Mouse (Mus musculus) forebrain, embryonic 11.5 days (tissue): ENCODE data around the gene Sdf2. TPM values are rescaled to one million over a fixed set of nuclear protein-coding genes. Genes with fewer than 3 reads are reported as not detected.

Experiments used
- ATAC-seq: fragments of 200-750 bp; cut with Nextera tagmentation; replicated peaks from 2 replicates; pipeline ENCODE4 v1.8.0; 2017; ENCODE audit warnings: moderate TSS enrichment; ENCODE audit not compliant: low FRiP score
- DNase-seq: peaks from one replicate; pipeline ENCODE4 v3.0.0-alpha.2; 2017; ENCODE audit warnings: low spot score
- H3K27ac ChIP-seq: fragments of 300-500 bp; sonication (generic); 2 replicates; pipeline ENCODE4 v1.5.1; 2014; ENCODE audit warnings: low read depth, low read length
- H3K27me3 ChIP-seq: fragments of 300-500 bp; sonication (generic); 2 replicates; pipeline ENCODE4 v1.6.1; 2014; ENCODE audit warnings: mild to moderate bottlenecking, low read length, mixed read lengths; ENCODE audit not compliant: control insufficient read depth, insufficient read depth
- H3K36me3 ChIP-seq: fragments of 300-500 bp; sonication (generic); 2 replicates; pipeline ENCODE4 v1.6.1; 2014; ENCODE audit warnings: mild to moderate bottlenecking, low read length, moderate library complexity, mixed read lengths; ENCODE audit not compliant: control insufficient read depth, insufficient read depth
- H3K4me1 ChIP-seq: fragments of 300-500 bp; sonication (generic); replicated peaks from 2 replicates; pipeline ENCODE4 v1.6.1; 2014; ENCODE audit warnings: low read length, mixed read lengths; ENCODE audit not compliant: control insufficient read depth, insufficient read depth
- H3K4me2 ChIP-seq: fragments of 300-500 bp; sonication (generic); 2 replicates; pipeline ENCODE4 v1.6.1; 2014; ENCODE audit warnings: low read depth, mild to moderate bottlenecking, low read length, moderate library complexity, mixed read lengths; ENCODE audit not compliant: severe bottlenecking
- H3K4me3 ChIP-seq: fragments of 300-500 bp; sonication (generic); 2 replicates; pipeline ENCODE4 v1.5.1; 2014; ENCODE audit warnings: low read depth, low read length
- H3K9ac ChIP-seq: fragments of 300-500 bp; sonication (generic); 2 replicates; pipeline ENCODE4 v1.6.1; 2014; ENCODE audit warnings: low read length
- H3K9me3 ChIP-seq: fragments of 300-500 bp; sonication (generic); 2 replicates; pipeline ENCODE4 v1.6.1; 2016; ENCODE audit warnings: low read length, mixed read lengths; ENCODE audit not compliant: control insufficient read depth
- WGBS: fragments of 180-500 bp; shearing (Covaris S2); extraction: QIAGEN DNeasy Blood & Tissue Kit; methylation state at CpG from one replicate; pipeline ENCODE4 v1.1.7; 2014; 5-methylcytosine and 5-hydroxymethylcytosine counted together
- polyA plus RNA-seq: library from polyadenylated mRNA; unstranded; fragments of >200 nt; fragmentation: Nextera tagmentation; extraction: Ambion mirVana; gene quantifications from 2 replicates; pipeline ENCODE4 v1.2.1, GENCODE M21; 2014

Gene Sdf2
- polyA plus RNA-seq, 1 experiment from 2014 or later, result 41.0 TPM

DNA sequence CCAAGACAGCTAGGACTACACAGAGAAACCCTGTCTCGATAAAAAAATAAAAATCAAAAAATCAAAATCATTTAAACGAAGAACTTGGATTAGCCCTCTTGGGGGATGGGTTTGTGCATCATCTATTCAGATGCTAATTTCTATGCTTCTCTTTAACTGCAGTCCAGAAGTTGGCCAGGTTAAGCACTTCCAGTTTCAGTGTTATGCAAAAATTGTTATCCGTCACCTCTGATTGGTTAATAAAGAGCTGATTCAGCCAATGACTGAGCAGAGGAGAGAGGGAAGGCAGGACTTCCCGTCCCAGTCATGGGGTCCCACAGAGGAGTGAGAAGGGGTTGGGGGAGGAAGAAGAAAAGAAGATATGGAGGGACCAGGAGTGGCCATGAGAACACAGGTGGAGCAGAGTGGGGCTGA lies 2.2 kb downstream of the Sdf2 start:
- H3K9ac ChIP-seq, result no peak overlapping the region
- no peaks in the 10 kb centered on the region for H3K9me3 ChIP-seq
- peaks cover 2% of the 10 kb centered on the region; the same call in 1 of the 2 replicates for H3K4me1 ChIP-seq
- no peaks in the 10 kb centered on the region for H3K27me3 ChIP-seq
- peaks cover 4% of the 10 kb centered on the region; the same call in 1 of the 2 replicates for H3K36me3 ChIP-seq
- 0 out of 2 replicates have a peak overlapping the region, but pooled peaks have one; percentile 11 for H3K4me2 ChIP-seq
- 69% methylated on average over 4 of the region's 4 CpGs for WGBS
- H3K27ac ChIP-seq, result no peak overlapping the region
- ATAC-seq (no peak), DNase-seq (no peak)
- H3K4me3 ChIP-seq, result no peak overlapping the region

DNA sequence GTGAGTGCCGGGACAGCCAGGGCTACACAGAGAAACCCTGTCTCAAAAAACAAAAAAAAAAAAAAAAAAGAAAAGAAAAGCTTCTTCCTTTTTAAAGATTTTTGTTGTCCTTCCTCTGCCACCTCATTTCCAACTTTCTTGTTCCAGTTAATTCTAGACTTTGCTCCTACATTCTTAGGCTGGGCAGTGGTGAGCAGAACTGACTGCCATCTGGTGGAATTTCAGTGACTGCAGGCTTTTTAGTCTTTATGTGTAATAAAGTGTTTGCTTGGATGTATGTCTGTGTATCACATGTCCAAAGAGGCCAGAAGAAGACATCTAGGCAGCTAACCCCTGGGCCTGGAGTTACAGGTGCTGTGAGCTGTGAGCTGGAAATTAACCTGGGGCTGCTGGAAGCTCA lies 11.1 kb downstream of the Sdf2 start:
- H3K9me3 ChIP-seq, result no peaks in the 10 kb centered on the region
- no peak overlapping the region for H3K4me2 ChIP-seq
- peaks cover 3% of the 10 kb centered on the region; the same call in 1 of the 2 replicates for H3K27me3 ChIP-seq
- no peak for DNase-seq
- WGBS, result 94% methylated on average over 1 of the region's 1 CpGs
- H3K36me3 ChIP-seq, result peaks cover 4% of the 10 kb centered on the region; the same call in 1 of the 2 replicates
- no peak overlapping the region for H3K9ac ChIP-seq
- H3K4me3 ChIP-seq, result no peak overlapping the region
- no peaks in the 10 kb centered on the region for H3K4me1 ChIP-seq
- ATAC-seq, result no peak
- no peak overlapping the region for H3K27ac ChIP-seq

DNA sequence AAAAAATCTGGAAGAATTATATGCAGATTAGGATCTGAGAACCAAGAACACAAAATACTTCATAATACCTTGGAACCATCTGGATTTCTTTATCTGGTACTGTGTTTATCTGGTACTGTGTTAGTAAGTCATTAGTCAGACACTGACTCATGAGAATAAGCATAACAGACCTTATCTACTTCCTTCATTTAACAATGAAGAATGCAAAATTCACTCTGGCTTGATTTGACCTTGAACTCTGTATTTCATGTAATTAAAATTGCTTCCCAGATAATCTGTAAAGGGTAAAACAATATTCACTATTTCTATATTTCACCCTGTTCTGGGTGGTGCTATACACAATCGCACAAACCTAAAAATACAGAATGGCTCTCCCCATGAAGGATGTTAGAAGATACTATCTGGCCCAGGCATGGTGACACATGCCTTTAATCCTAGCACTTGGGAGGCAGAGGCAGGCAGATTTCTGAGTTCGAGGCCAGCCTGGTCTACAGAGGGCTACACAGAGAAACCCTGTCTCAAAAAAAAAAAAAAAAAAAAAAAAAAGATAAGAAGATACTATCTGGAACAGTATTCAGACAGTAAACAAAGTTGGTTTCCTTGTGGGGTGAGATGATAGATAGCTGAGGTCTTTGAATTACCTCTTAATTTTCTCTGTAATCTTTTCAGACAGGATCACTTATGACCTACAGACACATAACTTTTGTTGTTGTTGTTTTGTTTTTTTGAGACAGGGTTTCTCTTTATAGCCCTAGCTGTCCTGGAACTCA lies 15.1 kb downstream of the Sdf2 start:
- no peak for ATAC-seq
- WGBS, result 98% methylated on average over 2 of the region's 2 CpGs
- no peak overlapping the region for H3K4me2 ChIP-seq

DNA sequence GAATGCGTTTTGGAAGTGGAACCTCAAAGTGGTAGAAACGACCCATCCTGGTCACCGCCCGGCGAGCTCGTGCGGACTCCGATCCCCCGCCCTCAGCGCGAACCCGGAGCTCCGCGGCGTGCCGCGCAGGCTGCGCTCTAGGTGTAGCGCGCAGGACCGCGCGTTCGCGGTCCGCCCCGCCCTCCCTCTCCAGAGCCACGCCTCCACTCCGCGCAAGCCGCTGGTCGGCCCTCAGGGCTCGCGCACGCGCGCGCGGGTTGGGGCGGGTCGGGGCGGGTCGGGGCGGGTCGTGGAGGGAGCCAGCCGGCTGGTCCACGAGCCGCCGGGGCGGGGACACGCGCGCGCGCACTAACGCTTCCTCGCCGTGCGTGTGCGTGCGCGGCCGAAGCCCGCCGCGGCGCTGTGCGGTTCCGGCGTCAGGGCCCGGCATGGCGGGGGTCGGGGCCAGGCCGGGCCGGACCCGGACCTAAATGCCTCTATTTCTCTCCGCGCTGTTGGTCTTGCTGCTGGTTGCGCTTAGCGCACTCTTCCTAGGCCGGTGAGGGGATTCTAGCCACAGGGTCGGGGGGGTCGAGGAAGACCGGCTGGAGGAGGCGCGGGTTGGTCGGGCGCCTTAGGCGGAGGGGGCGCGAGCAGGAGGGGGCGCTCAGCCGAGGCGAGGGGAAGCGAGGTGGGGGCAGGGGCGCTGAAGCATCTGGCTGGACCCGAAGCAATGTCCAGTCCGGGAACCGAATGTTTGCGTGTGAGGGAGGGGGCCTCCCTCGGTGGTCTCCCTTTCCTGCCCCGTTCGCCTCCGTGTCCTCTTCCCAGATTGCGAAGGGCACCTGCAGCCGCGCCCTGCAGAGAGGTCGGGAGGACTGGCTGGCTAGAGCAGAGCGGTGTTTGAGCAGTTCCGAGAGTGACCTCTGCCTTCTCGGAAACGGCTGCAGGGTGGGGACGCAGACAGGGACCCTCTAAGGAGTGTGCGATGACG lies 16.1 kb downstream of the Sdf2 start, which contains the start of gene 2610507B11Rik:
2610507B11Rik (plus strand) TSS at position 373 of the 973 bp plus-strand sequence.
- Histone ChIP-seq H3K9ac (peak within 1 kb of the TSS; percentile 84), H3K4me1 (no peaks in the 10 kb centered on the region), H3K27me3 (peaks cover 3% of the 10 kb centered on the region; the same call in 1 of the 2 replicates), H3K4me3 (peak within 1 kb of the TSS; percentile 57), H3K9me3 (no peaks in the 10 kb centered on the region), H3K27ac (peak within 1 kb of the TSS; percentile 80), H3K36me3 (peaks cover 2% of the 10 kb centered on the region; the same call in 1 of the 2 replicates), H3K4me2 (peak within 1 kb of the TSS; percentile 69)
- WGBS, result under 1% methylated on average over 97 of the region's 115 CpGs
- DNase-seq, result peak; percentile 97
- peak; percentile 95 for ATAC-seq

More for the DNA sequence above, 15.1 kb downstream of the Sdf2 start:
- Histone ChIP-seq H3K9me3 (no peaks in the 10 kb centered on the region), H3K4me3 (peak overlapping the region; percentile 57; the same call in 1 of the 2 replicates), H3K27me3 (peaks cover 3% of the 10 kb centered on the region; the same call in 1 of the 2 replicates), H3K4me1 (no peaks in the 10 kb centered on the region), H3K27ac (no peak overlapping the region), H3K9ac (no peak overlapping the region), H3K36me3 (no peaks in the 10 kb centered on the region; the same call in 1 of the 2 replicates)
- DNase-seq, result no peak

DNA sequence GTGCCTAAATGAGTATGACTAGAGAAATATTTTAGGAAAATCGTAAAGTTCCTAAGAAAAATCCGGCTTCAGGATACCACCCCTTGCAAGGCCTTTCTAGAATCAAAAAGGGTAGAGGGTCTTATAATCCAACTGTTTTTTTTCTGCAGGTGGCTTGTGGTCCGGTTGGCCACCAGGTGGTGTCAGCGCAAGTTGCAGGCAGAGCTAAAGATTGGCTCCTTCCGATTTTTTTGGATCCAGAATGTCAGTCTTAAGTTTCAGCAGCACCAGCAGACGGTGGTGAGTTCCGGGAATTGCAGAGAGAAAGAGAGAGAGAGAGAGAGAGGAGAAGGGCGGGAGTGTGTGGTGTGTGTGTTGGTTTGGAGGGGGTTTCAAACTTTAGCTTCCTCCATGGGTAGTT lies 17.0 kb downstream of the Sdf2 start:
- H3K27ac ChIP-seq, result no peak overlapping the region
- H3K4me1 ChIP-seq, result no peaks in the 10 kb centered on the region
- peak; percentile 74 for DNase-seq
- H3K9ac ChIP-seq, result peak overlapping the region; percentile 7; the same call in 1 of the 2 replicates
- peaks cover 3% of the 10 kb centered on the region; the same call in 1 of the 2 replicates for H3K27me3 ChIP-seq
- no peak for ATAC-seq
- H3K9me3 ChIP-seq, result no peaks in the 10 kb centered on the region
- H3K4me3 ChIP-seq, result peak overlapping the region; percentile 57
- peaks cover 2% of the 10 kb centered on the region; the same call in 1 of the 2 replicates for H3K36me3 ChIP-seq
- H3K4me2 ChIP-seq, result peak overlapping the region; percentile 69
- WGBS, result 3% methylated on average over 8 of the region's 8 CpGs

DNA sequence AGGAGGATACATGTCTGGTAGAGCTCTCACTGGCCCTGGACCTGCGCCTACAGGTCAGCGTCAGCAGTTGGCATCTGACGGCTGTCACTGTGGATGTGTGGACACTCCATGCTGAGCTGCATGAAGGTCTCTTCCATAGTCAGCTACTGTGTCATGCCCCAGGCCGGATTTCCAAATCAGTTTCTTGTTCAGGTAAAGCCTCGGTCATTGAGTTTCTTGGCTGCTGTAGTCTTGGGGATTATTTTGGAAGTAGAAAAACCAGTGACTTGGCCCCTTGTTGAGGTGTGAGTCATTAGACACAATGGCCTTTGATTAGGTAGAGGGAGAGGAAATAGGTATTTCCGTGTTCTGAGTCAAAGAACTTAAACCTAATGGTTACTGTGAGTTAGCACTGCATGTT lies 20.0 kb downstream of the Sdf2 start:
- WGBS, result 94% methylated on average over 6 of the region's 6 CpGs
- Histone ChIP-seq H3K9me3 (no peaks in the 10 kb centered on the region), H3K27me3 (no peaks in the 10 kb centered on the region), H3K4me1 (no peaks in the 10 kb centered on the region), H3K4me2 (no peak overlapping the region), H3K27ac (no peak overlapping the region), H3K9ac (no peak overlapping the region), H3K36me3 (peaks cover 12% of the 10 kb centered on the region; the same call in 1 of the 2 replicates), H3K4me3 (no peak overlapping the region)
- no peak for ATAC-seq
- no peak for DNase-seq

DNA sequence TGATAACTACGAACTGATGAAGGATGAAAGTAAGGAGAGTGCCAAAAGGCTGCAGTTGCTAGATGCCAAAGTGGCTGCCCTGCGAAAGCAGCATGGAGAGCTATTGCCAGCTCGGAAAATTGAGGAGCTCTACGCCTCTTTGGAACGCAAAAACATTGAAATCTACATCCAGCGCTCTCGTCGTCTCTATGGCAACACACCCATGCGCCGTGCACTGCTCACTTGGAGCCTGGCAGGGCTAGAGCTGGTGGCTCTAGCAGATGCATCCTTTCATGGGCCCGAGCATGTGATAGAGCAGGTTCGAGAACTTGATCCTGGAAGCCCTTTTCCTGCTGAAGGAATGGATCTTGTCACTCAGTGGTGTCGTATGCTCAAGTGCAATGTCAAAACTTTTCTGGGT lies 26.4 kb downstream of the Sdf2 start:
- H3K27me3 ChIP-seq, result no peaks in the 10 kb centered on the region
- no peaks in the 10 kb centered on the region for H3K9me3 ChIP-seq
- DNase-seq (no peak), ATAC-seq (no peak)
- no peak overlapping the region for H3K4me2 ChIP-seq
- H3K27ac ChIP-seq, result no peak overlapping the region
- 91% methylated on average over 13 of the region's 13 CpGs for WGBS
- H3K9ac ChIP-seq, result no peak overlapping the region
- peaks cover 42% of the 10 kb centered on the region for H3K36me3 ChIP-seq
- H3K4me3 ChIP-seq, result no peak overlapping the region
- no peaks in the 10 kb centered on the region for H3K4me1 ChIP-seq

DNA sequence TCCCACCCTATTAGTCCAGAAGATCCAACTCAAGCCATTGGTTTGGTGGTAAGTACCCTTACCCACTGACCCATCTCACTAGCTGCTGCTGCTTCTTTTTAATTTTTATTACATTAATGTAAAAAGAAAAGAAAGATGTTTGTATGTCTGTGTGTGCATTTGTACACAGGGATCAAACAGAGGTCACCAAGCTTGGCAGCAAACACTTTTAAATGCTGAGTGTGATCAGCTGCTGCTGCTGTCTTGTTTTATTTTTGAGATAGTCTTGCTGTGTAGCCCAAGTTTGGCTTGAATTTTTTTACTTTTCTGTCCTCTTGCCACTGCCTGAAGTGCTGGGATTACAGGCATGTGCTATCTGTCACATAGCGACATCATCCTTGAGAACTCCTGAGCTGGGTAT lies 30.1 kb downstream of the Sdf2 start:
- ATAC-seq, result no peak
- WGBS, result 93% methylated on average over 1 of the region's 1 CpGs

More for the DNA sequence above, 30.1 kb downstream of the Sdf2 start:
- no peaks in the 10 kb centered on the region for H3K4me1 ChIP-seq
- no peaks in the 10 kb centered on the region for H3K9me3 ChIP-seq
- DNase-seq, result no peak
- H3K4me3 ChIP-seq, result no peak overlapping the region
- no peak overlapping the region for H3K27ac ChIP-seq
- H3K36me3 ChIP-seq, result peaks cover 35% of the 10 kb centered on the region
- H3K4me2 ChIP-seq, result no peak overlapping the region
- no peak overlapping the region for H3K9ac ChIP-seq
- no peaks in the 10 kb centered on the region for H3K27me3 ChIP-seq
